8 mouse cellular contexts compared by ENCODE assay signal in genomic region chr9:121276745-121277117, GRCm38 (mm10). TPM values are rescaled to one million over a fixed set of nuclear protein-coding genes. Genes with fewer than 3 reads are reported as not detected.
DNase-seq lines count a peak whose midpoint lies in the region; ATAC-seq and TF ChIP-seq lines count a peak whose summit lies in the region.

No protein-coding gene starts in this region.

- no peaks in the 10 kb centered on the region for H3K27me3 ChIP-seq in heart, embryonic 16.5 days (ENCODE audit: control insufficient read depth, insufficient read depth, low read length)
- peaks cover 20% of the 10 kb centered on the region for H3K27me3 ChIP-seq in G1E (ENCODE audit: insufficient read depth, low read length)
- H3K27me3 ChIP-seq in forebrain, postnatal 0 days (ENCODE audit: insufficient read depth, low read length) = no peaks in the 10 kb centered on the region
- H3K27me3 ChIP-seq in midbrain, embryonic 10.5 days (ENCODE audit: low read depth, poor library complexity, severe bottlenecking) = no peaks in the 10 kb centered on the region

- WGBS in heart, embryonic 16.5 days = 18% methylated on average over 15 of the region's 15 CpGs
- WGBS in forebrain, postnatal 0 days = 11% methylated on average over 15 of the region's 15 CpGs
- WGBS in midbrain, embryonic 10.5 days = 15% methylated on average over 15 of the region's 15 CpGs

- H3K9me3 ChIP-seq in heart, embryonic 16.5 days (replicated peaks; ENCODE audit: control insufficient read depth, low read length) = no peaks in the 10 kb centered on the region
- H3K9me3 ChIP-seq in G1E (replicated peaks) = no peaks in the 10 kb centered on the region
- H3K9me3 ChIP-seq in forebrain, postnatal 0 days (ENCODE audit: low read length) = no peaks in the 10 kb centered on the region
- H3K9me3 ChIP-seq in midbrain, embryonic 10.5 days (replicated peaks) = no peaks in the 10 kb centered on the region

- H3K4me2 ChIP-seq in heart, embryonic 16.5 days (ENCODE audit: low read depth, low read length) = peak overlapping the region; percentile 86
- peak overlapping the region; percentile 58 for H3K4me2 ChIP-seq in forebrain, postnatal 0 days (ENCODE audit: low read depth)

- no peak for DNase-seq in heart, adult 11 months
- DNase-seq in G1E (ENCODE audit: low spot score) = no peak
- DNase-seq in forebrain, postnatal 0 days = peak; percentile 7
- no peak for DNase-seq in midbrain, embryonic 10.5 days (ENCODE audit: low spot score)
- no peak for DNase-seq in right cerebral cortex, postnatal 14 days
- DNase-seq in c-Kit-positive CD71-positive TER-119-positive erythroid progenitor cells, embryonic 14.5 days (ENCODE audit: low spot score) = no peak
- no peak for DNase-seq in left cerebral cortex, adult 18-20 months (ENCODE audit: low spot score in 2 of 2)

- H3K36me3 ChIP-seq in heart, embryonic 16.5 days (ENCODE audit: control insufficient read depth, insufficient read depth) = no peaks in the 10 kb centered on the region
- H3K36me3 ChIP-seq in G1E (replicated peaks) = no peaks in the 10 kb centered on the region
- no peaks in the 10 kb centered on the region for H3K36me3 ChIP-seq in forebrain, postnatal 0 days (ENCODE audit: insufficient read depth)
- H3K36me3 ChIP-seq in midbrain, embryonic 10.5 days = peaks cover 20% of the 10 kb centered on the region

- H3K4me1 ChIP-seq in heart, embryonic 16.5 days (ENCODE audit: control insufficient read depth, insufficient read depth, low read length) = peaks cover 4% of the 10 kb centered on the region
- peaks cover 28% of the 10 kb centered on the region for H3K4me1 ChIP-seq in G1E (ENCODE audit: insufficient read depth, low read depth, low read length)
- peaks cover 5% of the 10 kb centered on the region for H3K4me1 ChIP-seq in forebrain, postnatal 0 days (ENCODE audit: insufficient read depth)
- H3K4me1 ChIP-seq in midbrain, embryonic 10.5 days = peaks cover 26% of the 10 kb centered on the region

- H3K27ac ChIP-seq in heart, embryonic 16.5 days (ENCODE audit: low read length) = no peak overlapping the region
- H3K27ac ChIP-seq in forebrain, postnatal 0 days (ENCODE audit: low read depth, low read length) = no peak overlapping the region
- peak overlapping the region; percentile 94 for H3K27ac ChIP-seq in midbrain, embryonic 10.5 days (replicated peaks)

- H3K4me3 ChIP-seq in heart, embryonic 16.5 days (ENCODE audit: low read length) = peak overlapping the region; percentile 64
- peak overlapping the region; percentile 82 for H3K4me3 ChIP-seq in G1E (ENCODE audit: low read depth, low read length)
- H3K4me3 ChIP-seq in forebrain, postnatal 0 days (ENCODE audit: low read depth, low read length) = peak overlapping the region; percentile 72
- H3K4me3 ChIP-seq in midbrain, embryonic 10.5 days = peak overlapping the region; percentile 76

- no peak for TF ChIP-seq CTCF in G1E (IDR thresholded peaks at IDR 0.05; ENCODE audit: low read depth, low read length)
- TF ChIP-seq CTCF in forebrain, postnatal 0 days (IDR thresholded peaks at IDR 0.05; ENCODE audit: low read depth) = no peak

- peak overlapping the region; percentile 78 for H3K9ac ChIP-seq in heart, embryonic 16.5 days (ENCODE audit: low read length)
- peak overlapping the region; percentile 62 for H3K9ac ChIP-seq in forebrain, postnatal 0 days

- no peak for ATAC-seq in heart, embryonic 16.5 days (replicated peaks; ENCODE audit: extremely low read depth, insufficient read depth, low FRiP score)
- no peak for ATAC-seq in G1E (ENCODE audit: extremely low read depth, insufficient number of reproducible peaks, low FRiP score, poor library complexity, severe bottlenecking)
- ATAC-seq in forebrain, postnatal 0 days = no peak

RNA-seq across cellular contexts. Expression of gene Ulk4, which starts 0.3 kb away (rescaled TPM):
- polyA plus RNA-seq in heart, embryonic 16.5 days (2015; fragmentation: Nextera tagmentation; extraction: Ambion mirVana) = 86.4 and 105 TPM in 2 replicates
- total RNA-seq in G1E (2014; fragmentation: Nextera tagmentation) (1.3 and 1.6 TPM in 2 replicates), G1E (2017) (3.2 and 3.8 TPM in 2 replicates)
- polyA plus RNA-seq in G1E (2012) = 0.52 and 0.64 TPM in 2 replicates
- total RNA-seq in forebrain, postnatal 0 days (2014; rRNA removed) = 5.5 and 13.3 TPM in 2 replicates
- polyA plus RNA-seq in forebrain, postnatal 0 days (2015; fragmentation: Nextera tagmentation; extraction: Ambion mirVana) = 104 and 105 TPM in 2 replicates
- 147 and 155 TPM in 2 replicates for polyA plus RNA-seq in midbrain, embryonic 10.5 days (2016; fragmentation: Nextera tagmentation; extraction: Ambion mirVana)
- 1 to 10 TPM; 8.1 to 8.8 TPM for total RNA-seq in left cerebral cortex, adult 18-20 months (2021)

RNA-seq across cellular contexts. Expression of gene Trak1, which starts 20.6 kb away (rescaled TPM):
- 42.4 and 48.9 TPM in 2 replicates for polyA plus RNA-seq in heart, embryonic 16.5 days (2015; fragmentation: Nextera tagmentation; extraction: Ambion mirVana)
- total RNA-seq in G1E (2014; fragmentation: Nextera tagmentation) (35.3 and 35.7 TPM in 2 replicates), G1E (2017) (13.6 and 14.6 TPM in 2 replicates)
- polyA plus RNA-seq in G1E (2012) = 20.2 and 21.3 TPM in 2 replicates
- 115 and 116 TPM in 2 replicates for total RNA-seq in forebrain, postnatal 0 days (2014; rRNA removed)
- polyA plus RNA-seq in forebrain, postnatal 0 days (2015; fragmentation: Nextera tagmentation; extraction: Ambion mirVana) = 46.2 and 61.8 TPM in 2 replicates
- 26.5 and 29.7 TPM in 2 replicates for polyA plus RNA-seq in midbrain, embryonic 10.5 days (2016; fragmentation: Nextera tagmentation; extraction: Ambion mirVana)
- total RNA-seq in left cerebral cortex, adult 18-20 months (2021) = 100 to 1,000 TPM; 239 to 275 TPM

Comparison
In these comparisons a context has a peak if more than half of its experiments do, and no peak if none do; other contexts are left out.
1. RNA of gene Ulk4, which starts 0.3 kb away (polyA plus RNA-seq): 147 to 155 TPM in midbrain, embryonic 10.5 days, 86.4 to 105 TPM in heart, embryonic 16.5 days and 104 to 105 TPM in forebrain, postnatal 0 days; 0.52 to 0.64 TPM in G1E; every median in the first group is over 10 times any median in the second.
2. Peak in every context shown above with its lines, with median percentiles within 50 percentile points of each other: H3K4me3 ChIP-seq.